8 mouse cellular contexts compared by ENCODE assay signal in the genomic region with DNA sequence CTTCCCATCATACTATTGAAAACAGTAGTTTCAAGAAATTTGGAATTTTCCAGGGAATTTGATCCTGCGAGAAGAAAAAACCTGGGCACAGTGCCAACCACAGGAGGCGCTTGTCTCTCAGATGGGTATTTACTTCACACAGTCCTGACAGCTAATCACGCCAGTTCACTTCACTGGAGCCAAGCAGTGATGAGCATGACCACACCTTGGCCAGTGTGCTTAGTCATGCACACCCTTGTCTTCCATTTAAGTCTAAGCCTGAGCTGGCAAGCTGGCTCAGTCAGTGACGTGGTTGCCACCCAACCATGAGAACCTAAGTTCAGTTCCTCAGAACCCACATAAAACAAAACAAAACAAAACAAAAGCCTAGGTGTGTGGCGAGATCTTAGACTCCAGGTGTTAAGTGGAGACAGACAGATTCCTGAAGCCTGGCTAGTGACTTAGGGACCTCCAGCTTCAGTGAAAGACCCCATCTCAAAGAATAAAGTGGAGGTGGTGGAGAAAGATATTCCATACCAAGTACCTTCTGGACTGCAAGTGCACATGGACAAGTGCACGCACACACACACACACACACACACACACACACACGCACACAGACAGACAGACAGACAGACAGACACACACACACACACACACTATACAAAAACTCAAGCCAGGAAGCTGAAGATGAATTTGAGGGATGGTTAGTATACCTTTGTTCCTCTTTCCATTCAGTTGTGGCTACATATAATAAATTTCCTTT. TPM values are rescaled to one million over a fixed set of nuclear protein-coding genes. Genes with fewer than 3 reads are reported as not detected.
DNase-seq lines count a peak whose midpoint lies in the region; ATAC-seq and TF ChIP-seq lines count a peak whose summit lies in the region.

No protein-coding gene starts in this region.

- no peak for TF ChIP-seq CTCF in intestine, postnatal 0 days (IDR thresholded peaks at IDR 0.05; ENCODE audit: low read depth)

- H3K36me3 ChIP-seq in intestine, postnatal 0 days (ENCODE audit: control insufficient read depth, insufficient read depth) = no peaks in the 10 kb centered on the region

- WGBS in intestine, postnatal 0 days = 64% methylated on average over 7 of the region's 7 CpGs

- peak; percentile 17 for DNase-seq in layer of hippocampus, adult 11-12 months (ENCODE audit: low spot score)
- no peak for DNase-seq in layer of hippocampus, adult 9-10 months (ENCODE audit: low spot score)
- peak; percentile 70 for DNase-seq in Muller cell, postnatal 12 days (ENCODE audit: inconsistent ontology term)
- peak; percentile 27 for DNase-seq in cerebellum, adult 8-10 months
- peak; percentile 52 for DNase-seq in kidney, postnatal 10 days
- DNase-seq in frontal cortex, postnatal 10 days (ENCODE audit: low spot score in 2 of 2) = no peak

- H3K9me3 ChIP-seq in intestine, postnatal 0 days (ENCODE audit: control insufficient read depth) = no peaks in the 10 kb centered on the region

- no peak overlapping the region for H3K27ac ChIP-seq in intestine, postnatal 0 days (ENCODE audit: low read depth, low read length)

- no peaks in the 10 kb centered on the region for H3K4me1 ChIP-seq in intestine, postnatal 0 days (replicated peaks; ENCODE audit: control insufficient read depth, insufficient read depth, low read length)

- H3K9ac ChIP-seq in intestine, postnatal 0 days (ENCODE audit: low read depth, low read length) = no peak overlapping the region

- ATAC-seq in monocyte, adult 5-6 weeks (replicated peaks; ENCODE audit: insufficient number of reproducible peaks, low FRiP score, low TSS enrichment, poor library complexity, severe bottlenecking) = peak; percentile 83
- ATAC-seq in intestine, postnatal 0 days = no peak

- no peak overlapping the region for H3K4me2 ChIP-seq in intestine, postnatal 0 days (replicated peaks; ENCODE audit: low read depth)

- H3K27me3 ChIP-seq in intestine, postnatal 0 days (replicated peaks; ENCODE audit: control insufficient read depth, insufficient read depth, low read length) = no peaks in the 10 kb centered on the region

- H3K4me3 ChIP-seq in intestine, postnatal 0 days (ENCODE audit: low read depth, low read length) = no peak overlapping the region

RNA-seq across cellular contexts. Expression of a gene that starts 37.7 kb away (rescaled TPM):
- 125 to 210 TPM (median 148 TPM) in 3 replicates for total RNA-seq in monocyte, adult 5-6 weeks (2017)
- polyA plus RNA-seq in intestine, postnatal 0 days (2015; fragmentation: Nextera tagmentation; extraction: Ambion mirVana) = 33.8 and 39.7 TPM in 2 replicates

RNA-seq across cellular contexts. Expression of a gene that starts 37.7 kb away (rescaled TPM):
- 234 to 384 TPM (median 306 TPM) in 3 replicates for total RNA-seq in monocyte, adult 5-6 weeks (2017)
- polyA plus RNA-seq in intestine, postnatal 0 days (2015; fragmentation: Nextera tagmentation; extraction: Ambion mirVana) = 53.5 and 62.6 TPM in 2 replicates

Comparison
In these comparisons a context has a peak if more than half of its experiments do, and no peak if none do; other contexts are left out.
1. DNase-seq: peak in layer of hippocampus, adult 11-12 months (single experiment), Muller cell, postnatal 12 days (single experiment), cerebellum, adult 8-10 months (single experiment) and kidney, postnatal 10 days (single experiment); none in layer of hippocampus, adult 9-10 months (single experiment) and frontal cortex, postnatal 10 days (0 of 2).